Mouse (Mus musculus) gastrocnemius, postnatal 25 days (tissue): ENCODE data around the gene Pfkfb1. TPM values are rescaled to one million over a fixed set of nuclear protein-coding genes. Genes with fewer than 3 reads are reported as not detected.
A peak's percentile ranks its signal among the peaks of the same experiment; 100 is the strongest.

Source experiments
- DNase-seq: peaks from one replicate; pipeline ENCODE4 v3.0.0; 2022
- long read RNA-seq, 2 experiments: library from polyadenylated mRNA; stranded (forward); transcript quantifications; one replicate each; pipeline ENCODE4 v2.0.0; 2021
- total RNA-seq, 2 experiments: library from RNA; stranded (reverse); gene quantifications; 1 replicate in 1 of 2; 2 replicates in 1 of 2; pipeline ENCODE4 v1.2.3; 2021

Gene Pfkfb1
- 10 to 100 TPM; 17.0 to 37.5 TPM for total RNA-seq
- long read RNA-seq, experiment 1, transcript Pfkfb1-201 (14 exons, 1,739 nt) = major isoform, 11 of 23 reads
- long read RNA-seq, experiment 1, transcript Pfkfb1-202 (14 exons, 1,872 nt) = minor isoform, 6 of 23 reads
- long read RNA-seq, experiment 1, partial matches to known transcripts = 1 of 23 reads
- long read RNA-seq, experiment 1, other reads (novel, unspliced or antisense) = 5 of 23 reads
- long read RNA-seq, experiment 2, transcript Pfkfb1-201 (14 exons, 1,739 nt) = major isoform, 14 of 25 reads
- long read RNA-seq, experiment 2, transcript Pfkfb1-202 (14 exons, 1,872 nt) = minor isoform, 5 of 25 reads
- long read RNA-seq, experiment 2, partial matches to known transcripts = 2 of 25 reads
- long read RNA-seq, experiment 2, other reads (novel, unspliced or antisense) = 4 of 25 reads

DNA sequence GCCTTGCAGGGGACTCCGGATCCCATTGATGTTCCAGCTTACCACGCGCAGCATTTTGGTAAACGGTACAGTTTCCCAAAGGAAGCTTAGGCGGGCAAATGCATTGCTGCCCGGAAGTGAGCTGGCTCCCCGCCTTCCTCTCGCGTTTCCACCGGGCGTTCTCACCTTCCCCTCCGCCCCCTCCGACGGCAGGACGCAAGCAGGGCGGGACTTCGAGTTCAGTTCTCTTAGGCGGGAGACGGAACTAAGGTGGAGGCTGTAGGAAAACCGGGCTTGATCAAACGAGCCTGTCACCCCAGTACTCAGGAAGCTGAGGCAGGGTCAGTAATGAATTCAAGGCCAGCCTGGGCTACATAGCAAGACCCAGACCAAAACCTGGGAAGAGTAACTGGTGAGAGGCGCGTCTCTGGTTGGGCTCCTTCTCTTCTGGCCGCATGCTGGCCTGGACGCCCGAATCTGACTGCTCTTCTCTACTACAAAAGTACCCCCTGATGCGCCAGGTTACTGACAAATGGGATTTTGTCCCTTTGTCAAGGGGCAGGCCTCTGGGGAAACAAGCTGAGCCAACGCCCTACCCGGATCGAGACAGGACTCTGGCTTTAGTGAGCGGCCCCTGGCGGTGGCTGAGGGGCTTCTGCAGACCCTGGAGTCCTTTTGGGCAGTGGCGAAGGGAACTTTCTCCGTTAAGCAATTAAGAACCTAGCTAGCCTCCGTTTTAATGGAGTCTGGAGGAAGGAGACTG is at the start of gene Pfkfb1:
Pfkfb1 (plus strand) TSS at position 207 of the 742 bp plus-strand sequence.
- DNase-seq = peak; percentile 75

DNA sequence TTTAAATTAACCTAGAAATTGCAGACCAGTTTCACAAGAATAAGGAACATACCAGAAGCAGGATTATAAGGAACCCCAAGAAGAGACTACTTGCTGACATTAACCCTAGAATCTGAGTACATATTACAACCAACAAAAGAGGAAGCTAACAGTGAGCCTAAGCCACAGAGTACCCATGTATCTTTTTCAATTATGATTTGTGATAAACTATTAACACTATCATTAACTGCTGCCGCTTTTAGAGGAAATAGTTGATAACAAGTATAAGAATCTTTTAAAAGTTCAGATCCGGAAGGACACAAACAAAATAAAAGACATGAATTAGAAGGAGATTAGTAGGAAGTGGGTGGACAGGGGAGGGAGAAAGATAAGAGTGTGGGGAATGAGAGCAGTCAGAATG is 47.9 kb upstream of the Pfkfb1 start:
- DNase-seq = no peak

GRCm38 (mm10) chrX:150541684-150542083 is 46.3 kb upstream of the Pfkfb1 start:
- DNase-seq = no peak

- DNase-seq = no peak
Observed at GRCm38 (mm10) chrX:150547239-150547638, 40.8 kb upstream of the Pfkfb1 start, which contains the start of gene Alas2. Gene Alas2, plus strand, starts transcription at chrX:150547375.

DNA sequence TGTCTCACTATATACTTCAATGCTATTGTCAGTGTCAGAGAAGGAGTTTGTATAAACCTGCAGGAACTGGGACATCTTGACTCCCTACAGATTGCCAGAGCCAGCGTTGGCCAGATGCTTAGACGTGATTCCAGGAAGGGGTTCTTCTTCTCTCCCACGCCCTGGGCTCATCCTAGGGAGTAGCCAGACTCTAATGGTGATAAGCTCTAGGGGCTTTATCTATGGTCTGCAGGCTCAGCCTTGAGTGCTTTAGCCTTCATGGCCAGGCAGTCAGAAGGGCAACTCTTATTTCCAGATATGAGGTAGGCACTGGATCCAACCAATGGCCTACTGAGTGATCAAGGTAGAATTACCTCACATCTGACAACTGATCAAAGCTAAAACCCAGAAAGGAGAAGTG is 38.4 kb upstream of the Pfkfb1 start:
- DNase-seq = no peak

DNA sequence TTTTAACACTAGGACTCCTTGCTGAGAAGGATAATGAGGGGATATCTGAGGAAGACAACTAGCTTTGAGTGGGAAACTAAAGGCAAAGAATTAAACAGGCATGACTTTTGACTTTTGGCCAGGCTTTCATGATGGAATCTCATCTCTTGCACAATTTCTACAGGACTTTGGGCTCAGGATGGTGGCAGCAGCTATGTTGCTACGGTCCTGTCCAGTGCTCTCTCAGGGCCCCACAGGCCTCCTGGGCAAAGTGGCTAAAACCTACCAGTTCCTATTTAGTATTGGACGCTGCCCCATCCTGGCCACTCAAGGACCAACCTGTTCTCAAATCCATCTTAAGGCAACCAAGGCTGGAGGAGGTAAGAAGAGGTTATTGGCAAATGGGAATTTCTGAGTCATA is 36.0 kb upstream of the Pfkfb1 start:
- no peak for DNase-seq

DNA sequence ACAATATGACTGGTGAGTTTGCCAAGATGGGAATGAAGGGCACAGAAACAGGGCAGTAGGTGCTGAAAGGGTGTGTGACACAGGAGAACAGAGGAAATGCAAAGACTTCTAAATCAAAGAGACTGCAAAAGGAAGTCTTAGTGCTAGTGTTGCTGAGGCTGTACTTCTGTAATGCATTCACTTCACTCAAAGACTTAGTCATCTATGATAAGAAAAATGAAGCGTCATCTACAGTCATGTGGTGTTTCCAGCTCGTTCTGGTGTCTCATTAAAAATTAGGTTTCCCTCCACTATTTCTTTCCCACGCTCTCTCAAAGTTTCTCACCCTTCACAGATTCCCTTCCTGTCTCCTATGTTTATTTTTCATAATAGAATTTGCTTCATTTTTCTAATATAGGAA is 34.0 kb upstream of the Pfkfb1 start:
- no peak for DNase-seq

DNA sequence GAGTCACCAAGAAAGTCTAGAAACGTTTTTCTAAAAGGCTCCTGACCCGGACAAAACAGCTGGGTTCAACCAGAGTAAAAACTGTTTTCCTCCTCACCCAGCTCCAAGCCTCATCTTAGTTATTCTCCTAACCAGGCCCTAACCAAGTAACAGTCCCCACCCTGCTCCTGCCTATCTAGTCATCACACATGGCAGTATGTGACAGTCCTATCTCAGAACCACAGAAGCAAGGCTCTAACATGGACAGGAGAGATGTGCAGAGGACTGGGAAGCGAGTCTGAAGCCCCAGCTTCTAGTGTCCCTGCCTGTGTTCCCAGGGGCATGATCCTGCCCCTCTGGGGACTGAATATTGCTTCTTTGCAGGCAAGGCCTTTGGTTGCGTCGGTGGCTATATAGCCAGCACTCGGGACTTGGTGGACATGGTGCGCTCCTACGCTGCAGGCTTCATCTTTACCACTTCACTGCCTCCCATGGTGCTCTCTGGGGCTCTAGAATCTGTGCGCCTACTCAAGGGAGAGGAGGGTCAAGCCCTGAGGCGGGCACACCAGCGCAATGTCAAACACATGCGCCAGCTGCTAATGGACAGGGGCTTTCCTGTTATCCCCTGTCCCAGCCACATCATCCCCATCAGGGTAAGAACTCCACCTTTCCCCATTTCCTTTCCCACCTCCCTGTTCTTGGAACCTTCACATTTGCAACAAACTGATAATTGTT is 23.2 kb upstream of the Pfkfb1 start:
- no peak for DNase-seq

DNA sequence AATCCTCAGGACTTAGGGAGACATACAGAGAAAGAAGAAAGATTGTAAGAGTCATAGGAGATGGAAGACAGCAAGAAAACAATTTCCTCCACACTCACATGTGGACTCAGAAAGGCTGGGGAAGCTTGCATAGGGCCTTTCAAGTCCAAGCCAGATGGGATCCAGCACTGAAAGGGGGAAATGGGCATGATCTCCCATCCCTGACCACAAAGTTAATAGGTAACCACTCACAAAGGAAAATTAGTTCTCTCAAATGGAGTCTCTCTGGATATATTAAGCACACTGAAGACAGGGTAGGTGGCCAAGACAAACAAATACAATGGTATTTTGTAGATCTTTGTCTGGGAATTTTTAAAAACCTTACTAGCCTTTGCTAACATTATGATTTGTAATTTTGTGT is 6.1 kb upstream of the Pfkfb1 start:
- no peak for DNase-seq

GRCm38 (mm10) chrX:150585116-150585515 is 2.9 kb upstream of the Pfkfb1 start:
- no peak for DNase-seq

DNA sequence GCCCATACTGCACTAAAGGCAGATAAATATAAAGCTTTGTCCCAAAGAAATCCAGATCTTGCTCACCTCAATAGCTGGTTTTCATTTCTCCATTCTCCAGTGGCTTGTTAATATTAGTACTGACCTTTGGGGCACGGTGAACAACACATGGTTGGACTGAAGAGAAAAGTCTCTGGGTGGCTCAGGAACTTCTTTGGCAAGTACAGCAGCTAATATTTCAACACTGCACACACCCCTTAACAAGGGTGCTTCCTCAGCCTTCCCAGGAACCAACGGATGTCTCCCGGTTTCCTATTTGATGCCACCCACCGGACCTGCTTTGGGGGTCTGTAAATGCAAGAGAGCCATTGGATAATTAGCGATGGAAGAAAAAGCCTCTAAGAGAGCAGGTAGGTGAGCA is 1.7 kb downstream of the Pfkfb1 start, which contains the start of gene Apex2:
Apex2 (minus strand) TSS at position 173 of the 400 bp plus-strand sequence.
- DNase-seq = no peak

DNA sequence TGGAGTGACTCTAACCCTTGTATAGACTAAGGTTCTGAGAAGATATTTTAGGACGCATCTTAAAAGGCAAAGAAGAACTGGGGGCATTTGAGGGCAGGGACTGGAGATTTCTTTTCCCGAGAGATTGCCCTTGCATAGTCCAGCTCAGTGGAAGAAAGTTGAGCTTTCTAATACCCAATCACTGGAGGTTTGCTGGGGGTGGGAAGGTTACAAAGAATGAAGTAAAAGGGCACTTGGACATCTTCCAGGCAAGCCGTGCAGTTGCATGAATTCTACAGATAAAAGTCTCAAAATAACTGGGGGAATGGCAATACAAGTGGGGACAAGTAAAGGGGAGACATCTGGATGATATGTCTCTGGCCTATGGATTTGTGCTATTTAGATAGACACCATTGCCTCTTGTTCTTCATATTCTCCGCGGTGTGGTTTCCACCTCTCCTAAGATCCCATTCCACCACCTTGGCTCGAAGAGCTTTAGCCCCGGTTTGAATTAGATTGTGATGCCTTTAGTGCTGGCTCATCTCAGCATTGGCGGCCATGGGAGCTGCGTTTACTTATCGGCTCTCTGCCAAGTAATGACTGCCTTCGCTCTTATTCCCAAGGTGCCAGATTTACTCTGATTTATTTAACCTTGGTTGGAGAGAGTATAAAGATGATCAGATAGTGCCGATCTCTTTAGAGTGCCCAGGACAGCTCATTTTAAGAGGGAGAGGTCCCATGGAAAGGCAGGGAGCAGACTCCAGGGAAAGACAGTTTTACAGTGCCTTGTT is 5.4 kb downstream of the Pfkfb1 start:
- DNase-seq = no peak

- no peak for DNase-seq
Observed at GRCm38 (mm10) chrX:150594176-150594575, 6.1 kb downstream of the Pfkfb1 start.

- no peak for DNase-seq
Observed at GRCm38 (mm10) chrX:150595016-150595760, 7.2 kb downstream of the Pfkfb1 start.

GRCm38 (mm10) chrX:150598882-150599281 is 10.9 kb downstream of the Pfkfb1 start:
- DNase-seq = peak; percentile 6

GRCm38 (mm10) chrX:150636421-150636820 is 48.4 kb downstream of the Pfkfb1 start:
- no peak for DNase-seq

DNA sequence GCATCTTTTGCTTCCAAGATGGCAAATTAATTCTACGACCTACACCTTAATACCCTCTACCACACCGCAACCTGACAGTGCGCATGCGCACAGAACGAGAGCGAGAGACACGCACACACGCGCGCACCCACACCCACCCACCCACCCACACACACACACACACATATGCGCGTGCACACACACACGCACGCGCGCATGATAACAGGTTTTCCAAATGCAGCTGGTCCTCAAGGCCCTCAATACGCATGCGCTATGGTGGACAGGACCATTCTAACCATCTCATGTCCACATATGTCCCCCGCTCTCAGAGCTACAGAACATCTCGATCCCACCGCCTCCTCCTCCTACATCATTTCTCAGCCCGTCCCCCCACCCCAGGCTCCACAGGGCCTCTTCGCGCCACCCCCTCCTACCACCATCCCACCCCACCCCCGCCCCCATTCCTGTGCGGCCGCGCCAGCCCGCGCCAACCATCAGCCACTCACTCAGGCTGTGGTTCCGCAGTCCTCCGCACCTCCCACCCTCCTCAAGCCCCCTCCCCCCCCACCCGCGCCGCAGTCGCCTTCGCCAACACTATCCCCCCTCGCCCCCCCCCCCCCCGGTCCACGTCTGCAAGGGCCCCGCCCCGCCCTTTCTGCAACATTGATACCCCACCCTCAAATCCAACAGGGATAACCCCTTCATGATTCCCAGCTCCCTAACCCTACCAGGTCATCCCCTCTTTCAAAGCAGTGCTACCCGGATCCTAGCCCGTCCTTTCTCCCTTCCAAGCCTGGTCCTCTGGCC is 68.3 kb downstream of the Pfkfb1 start:
- DNase-seq = no peak

DNA sequence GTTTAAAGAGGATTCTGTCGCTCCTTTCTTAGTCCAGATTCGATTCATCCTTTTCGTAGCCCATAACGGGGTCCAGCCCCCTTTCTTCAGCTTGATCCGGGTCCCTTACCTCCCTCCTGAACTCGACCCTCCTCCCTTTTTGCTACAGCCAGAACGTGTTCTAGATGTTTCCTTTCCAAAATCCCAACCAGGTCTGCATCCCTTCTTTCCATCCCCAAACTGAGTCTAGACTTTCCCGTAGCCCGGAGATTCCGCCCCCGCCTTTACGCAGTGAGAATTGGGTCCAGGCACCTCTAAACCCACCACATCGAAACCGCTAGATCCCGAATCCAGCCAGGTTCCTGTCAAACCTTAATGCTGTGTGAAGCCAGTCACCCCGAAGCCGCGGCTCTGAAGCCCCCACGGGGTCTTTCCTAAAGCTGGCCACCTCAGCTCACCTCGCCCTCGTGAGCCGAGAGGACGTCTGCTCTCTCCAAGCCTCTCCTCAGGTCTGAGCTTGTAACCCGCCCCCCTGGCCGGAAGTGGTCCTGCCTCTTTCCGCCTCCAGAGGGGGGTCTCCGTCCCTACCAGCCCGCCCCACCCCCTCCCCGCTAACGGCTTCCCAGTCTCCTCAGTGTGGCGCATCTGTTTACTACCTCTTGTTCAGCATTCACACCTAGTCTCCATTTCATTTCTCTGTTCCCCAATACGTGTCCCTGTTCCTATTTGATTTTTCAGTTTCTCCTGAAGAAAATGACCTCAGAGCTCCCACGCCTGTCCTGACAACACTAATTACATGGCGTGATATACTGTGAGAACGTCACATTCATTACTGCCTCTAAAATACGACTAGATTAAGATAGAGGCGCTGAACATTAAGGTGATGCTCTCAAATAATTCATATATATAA is 69.1 kb downstream of the Pfkfb1 start, which contains the start of gene Tro:
Tro (minus strand) TSS at position 676 of the 889 bp plus-strand sequence.
- DNase-seq = no peak

DNA sequence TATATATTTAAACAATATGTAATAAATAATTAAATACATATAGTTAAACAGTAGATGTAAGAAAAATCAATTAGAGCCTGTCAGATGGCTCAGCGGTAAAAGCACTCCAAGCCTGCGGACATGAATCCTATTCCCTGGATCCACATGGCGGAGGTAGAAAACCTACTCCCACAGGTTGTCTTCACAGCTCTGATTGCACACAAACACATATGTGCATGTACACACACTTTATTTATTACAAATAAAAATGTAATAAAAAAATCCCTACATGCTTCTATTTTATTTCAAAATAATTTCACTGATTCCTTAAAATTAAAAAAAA is 69.7 kb downstream of the Pfkfb1 start:
- DNase-seq = no peak
